ENCODE assay signal across 8 mouse cellular contexts in the genomic region with DNA sequence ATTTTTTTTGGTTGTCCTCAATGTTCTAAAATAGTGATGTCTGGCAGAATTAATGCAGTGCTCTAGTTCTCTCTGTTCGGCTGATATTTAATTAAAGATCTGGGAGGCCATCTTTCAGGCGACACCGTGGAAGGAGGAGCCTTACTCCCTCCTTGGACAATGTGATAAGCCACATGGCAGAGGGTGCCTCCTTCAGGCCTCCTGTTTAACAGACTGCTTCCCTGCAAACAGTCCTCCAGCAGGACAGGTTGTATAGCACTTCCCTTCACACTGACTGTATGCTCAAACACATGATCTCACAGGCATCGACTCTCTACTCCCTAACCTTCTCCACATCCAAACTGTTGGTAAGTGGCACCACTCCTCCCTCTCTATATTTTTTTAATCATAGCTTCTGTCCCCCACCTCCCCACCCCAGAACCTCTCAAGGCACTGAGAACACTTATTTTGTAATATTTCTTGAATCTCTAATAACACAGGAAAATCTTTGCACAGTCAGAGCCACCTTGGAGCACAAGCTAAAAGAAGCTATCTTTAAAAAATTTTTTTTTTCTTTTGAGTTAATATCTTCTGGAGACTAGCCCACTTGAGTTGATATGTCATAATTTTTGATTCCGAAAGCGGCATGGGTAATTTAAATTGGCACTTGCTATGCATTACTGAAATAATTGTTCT. TPM values are rescaled to one million over a fixed set of nuclear protein-coding genes. Genes with fewer than 3 reads are reported as not detected.
DNase-seq lines count a peak whose midpoint lies in the region; ATAC-seq and TF ChIP-seq lines count a peak whose summit lies in the region.

No protein-coding gene starts in this region.

- TF ChIP-seq CTCF in lung, embryonic 14.5 days (IDR thresholded peaks at IDR 0.05; ENCODE audit: low read depth) = peak; percentile 36

- intact Hi-C loops in left cerebral cortex, postnatal 4 days (cut with DNase I) = loop anchor here (5.0 kb wide), 2 partner anchors 497 to 593 kb away; no protein-coding TSS in a partner anchor

- H3K4me2 ChIP-seq in forebrain, embryonic 11.5 days (ENCODE audit: low read depth, low read length, severe bottlenecking) = peak overlapping the region; percentile 70; the same call in 1 of the 2 replicates
- peak overlapping the region; percentile 56 for H3K4me2 ChIP-seq in intestine, embryonic 15.5 days (replicated peaks)
- H3K4me2 ChIP-seq in lung, embryonic 14.5 days = peak overlapping the region; percentile 85

- H3K27ac ChIP-seq in forebrain, embryonic 11.5 days (ENCODE audit: low read depth, low read length) = no peak overlapping the region
- no peak overlapping the region for H3K27ac ChIP-seq in intestine, embryonic 15.5 days
- H3K27ac ChIP-seq in lung, embryonic 14.5 days (ENCODE audit: low read depth) = no peak overlapping the region

- 43% methylated on average over 6 of the region's 6 CpGs for WGBS in forebrain, embryonic 11.5 days
- 27% methylated on average over 6 of the region's 6 CpGs for WGBS in intestine, embryonic 15.5 days
- WGBS in lung, embryonic 14.5 days = 11% methylated on average over 6 of the region's 6 CpGs

- peak; percentile 46 for DNase-seq in left cerebral cortex, postnatal 4 days
- DNase-seq in left cerebral cortex, adult 9 months (ENCODE audit: low spot score in 2 of 2) = no peak
- no peak for DNase-seq in forebrain, embryonic 11.5 days (ENCODE audit: low spot score)
- DNase-seq in lung, embryonic 14.5 days = peak; percentile 61
- DNase-seq in spleen, postnatal 10 days (ENCODE audit: low spot score in 2 of 2) = peak; percentile 43 to 65
- DNase-seq in layer of hippocampus, adult 8-10 months (ENCODE audit: low spot score in 2 of 2) = no peak

- peaks cover 2% of the 10 kb centered on the region; the same call in 1 of the 2 replicates for H3K4me1 ChIP-seq in forebrain, embryonic 11.5 days (replicated peaks; ENCODE audit: control insufficient read depth, insufficient read depth, low read length)
- peaks cover 20% of the 10 kb centered on the region for H3K4me1 ChIP-seq in intestine, embryonic 15.5 days (replicated peaks)
- H3K4me1 ChIP-seq in lung, embryonic 14.5 days (ENCODE audit: insufficient read depth) = peaks cover 13% of the 10 kb centered on the region

- no peaks in the 10 kb centered on the region for H3K27me3 ChIP-seq in forebrain, embryonic 11.5 days (ENCODE audit: control insufficient read depth, insufficient read depth, low read length)
- H3K27me3 ChIP-seq in intestine, embryonic 15.5 days (replicated peaks) = no peaks in the 10 kb centered on the region
- no peaks in the 10 kb centered on the region for H3K27me3 ChIP-seq in lung, embryonic 14.5 days (ENCODE audit: insufficient read depth, low read length)

- H3K36me3 ChIP-seq in forebrain, embryonic 11.5 days (ENCODE audit: control insufficient read depth, insufficient read depth, low read length) = no peaks in the 10 kb centered on the region
- H3K36me3 ChIP-seq in intestine, embryonic 15.5 days = no peaks in the 10 kb centered on the region
- 0 out of 2 replicates have a peak, but pooled peaks cover 6% of the 10 kb centered on the region for H3K36me3 ChIP-seq in lung, embryonic 14.5 days (ENCODE audit: insufficient read depth)

- no peaks in the 10 kb centered on the region for H3K9me3 ChIP-seq in forebrain, embryonic 11.5 days (ENCODE audit: control insufficient read depth, low read length)
- H3K9me3 ChIP-seq in intestine, embryonic 15.5 days = no peaks in the 10 kb centered on the region
- no peaks in the 10 kb centered on the region for H3K9me3 ChIP-seq in lung, embryonic 14.5 days (ENCODE audit: low read depth, low read length)

- H3K9ac ChIP-seq in forebrain, embryonic 11.5 days (ENCODE audit: low read length) = no peak overlapping the region
- H3K9ac ChIP-seq in intestine, embryonic 15.5 days = no peak overlapping the region
- H3K9ac ChIP-seq in lung, embryonic 14.5 days = no peak overlapping the region

- peak; percentile 54 for ATAC-seq in cerebellum, adult (ENCODE audit: insufficient number of reproducible peaks, low FRiP score, low TSS enrichment)
- no peak for ATAC-seq in forebrain, embryonic 11.5 days (replicated peaks; ENCODE audit: low FRiP score)
- peak; percentile 25; the same call in 1 of the 2 replicates for ATAC-seq in intestine, embryonic 15.5 days
- no peak for ATAC-seq in lung, embryonic 14.5 days (ENCODE audit: insufficient read depth)

- no peak overlapping the region for H3K4me3 ChIP-seq in forebrain, embryonic 11.5 days (ENCODE audit: low read depth, low read length)
- peak overlapping the region; percentile 87 for H3K4me3 ChIP-seq in intestine, embryonic 15.5 days (replicated peaks)
- peak overlapping the region; percentile 87 for H3K4me3 ChIP-seq in lung, embryonic 14.5 days (ENCODE audit: low read depth, low read length)

RNA-seq across cellular contexts. Expression of gene Nrip1, which starts 3.4 kb away (rescaled TPM):
- 10 to 100 TPM; 94.0 to 98.7 TPM for total RNA-seq in left cerebral cortex, postnatal 4 days (2021)
- polyA plus RNA-seq in forebrain, embryonic 11.5 days (2014; fragmentation: Nextera tagmentation; extraction: Ambion mirVana) = 29.4 and 30.6 TPM in 2 replicates
- polyA plus RNA-seq in intestine, embryonic 15.5 days (2015; fragmentation: Nextera tagmentation; extraction: Ambion mirVana) = 34.5 and 36.6 TPM in 2 replicates
- polyA plus RNA-seq in lung, embryonic 14.5 days (2014; fragmentation: Nextera tagmentation; extraction: Ambion mirVana) = 53.1 and 55.2 TPM in 2 replicates
- total RNA-seq in layer of hippocampus, adult 8-10 months (2022) = 10 to 100 TPM; 49.2 to 56.7 (median 50.9) TPM

Comparison
In these comparisons a context has a peak if more than half of its experiments do, and no peak if none do; other contexts are left out.
1. DNase-seq: peak in left cerebral cortex, postnatal 4 days (single experiment), lung, embryonic 14.5 days (single experiment) and spleen, postnatal 10 days (2 of 2); none in left cerebral cortex, adult 9 months (0 of 2), forebrain, embryonic 11.5 days (single experiment) and layer of hippocampus, adult 8-10 months (0 of 2).
2. ATAC-seq: peak in cerebellum, adult (single experiment) and intestine, embryonic 15.5 days (single experiment); none in forebrain, embryonic 11.5 days (single experiment) and lung, embryonic 14.5 days (single experiment).
3. Peak in every context shown above with its lines, with median percentiles within 50 percentile points of each other: H3K4me2 ChIP-seq.